Mouse (Mus musculus) ES-Bruce4 (cell line): Measurements from ENCODE around the gene Dlat. TPM values are rescaled to one million over a fixed set of nuclear protein-coding genes. Genes with fewer than 3 reads are reported as not detected.

Experiments
- H3K27ac ChIP-seq: 2 replicates; pipeline ENCODE4 v1.5.1; 2012; ENCODE audit warnings: low read length, inconsistent platforms; ENCODE audit not compliant: insufficient read depth
- H3K27me3 ChIP-seq: 2 replicates; pipeline ENCODE4 v1.6.1; 2012; ENCODE audit warnings: mild to moderate bottlenecking, low read length, inconsistent platforms; ENCODE audit not compliant: control insufficient read depth, poor library complexity, insufficient read depth, severe bottlenecking
- H3K36me3 ChIP-seq: 2 replicates; pipeline ENCODE4 v1.6.1; 2012; ENCODE audit warnings: inconsistent platforms, mild to moderate bottlenecking, low read length, moderate library complexity; ENCODE audit not compliant: control insufficient read depth, poor library complexity, insufficient read depth, severe bottlenecking
- H3K4me1 ChIP-seq: one replicate; pipeline ENCODE4 v1.8.1; 2011; ENCODE audit warnings: low read length; ENCODE audit not compliant: control insufficient read depth, insufficient read depth
- H3K4me3 ChIP-seq: 2 replicates; pipeline ENCODE4 v1.5.1; 2011; ENCODE audit warnings: low read depth, mild to moderate bottlenecking, low read length
- H3K9ac ChIP-seq: 2 replicates; pipeline ENCODE4 v1.6.1; 2012; ENCODE audit warnings: low read depth, mild to moderate bottlenecking, inconsistent platforms; ENCODE audit not compliant: poor library complexity, severe bottlenecking
- H3K9me3 ChIP-seq: replicated peaks from 2 replicates; pipeline ENCODE4 v1.6.1; 2012; ENCODE audit warnings: mild to moderate bottlenecking, low read length, inconsistent platforms; ENCODE audit not compliant: control insufficient read depth, poor library complexity, insufficient read depth, severe bottlenecking
- CTCF ChIP-seq: IDR thresholded peaks from one replicate; pipeline ENCODE4 v1.8.1; 2011; ENCODE audit warnings: low read depth, low read length
- EP300 ChIP-seq: IDR thresholded peaks from 2 replicates; pipeline ENCODE4 v1.6.1; 2011; ENCODE audit warnings: low read depth, low read length; ENCODE audit not compliant: insufficient read depth
- POLR2A ChIP-seq: IDR thresholded peaks from one replicate; pipeline ENCODE4 v1.8.1; 2011; ENCODE audit warnings: low read length; ENCODE audit not compliant: insufficient read depth
- polyA plus RNA-seq: library from polyadenylated mRNA; stranded (reverse); fragments of >200 nt; gene quantifications from 2 replicates; pipeline ENCODE4 v1.2.4, GENCODE M21; 2011; ENCODE audit warnings: low read depth; ENCODE audit not compliant: missing spikeins, insufficient read depth, insufficient read length

Dlat gene
- polyA plus RNA-seq, 1 experiment, result 68.3 TPM

DNA sequence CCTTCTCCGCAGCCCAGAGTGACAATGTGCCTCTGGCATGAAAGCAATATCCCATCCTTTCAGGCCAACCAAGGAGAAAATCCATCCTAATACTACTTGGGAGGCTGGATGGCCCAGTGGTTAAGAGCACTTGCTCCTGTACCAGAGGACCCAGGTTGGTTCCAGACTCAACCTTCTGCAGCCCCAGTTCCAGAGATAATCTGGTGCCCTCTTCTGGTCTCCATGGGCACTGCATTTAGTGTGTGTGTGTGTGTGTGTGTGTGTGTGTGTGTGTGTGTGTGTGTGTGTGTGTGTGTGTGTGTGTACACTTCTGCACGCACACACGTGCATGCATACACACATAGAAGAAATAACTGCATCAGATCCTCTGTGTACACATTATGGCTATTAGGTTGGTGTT lies 66.0 kb downstream of the Dlat start:
- H3K27me3 ChIP-seq, result no peaks in the 10 kb centered on the region
- peaks cover 27% of the 10 kb centered on the region for H3K36me3 ChIP-seq
- no peaks in the 10 kb centered on the region for H3K4me1 ChIP-seq
- H3K9me3 ChIP-seq, result no peaks in the 10 kb centered on the region
- no peak overlapping the region for H3K27ac ChIP-seq
- peak; percentile 56 for TF ChIP-seq CTCF
- no peak for TF ChIP-seq POLR2A
- no peak overlapping the region for H3K9ac ChIP-seq
- H3K4me3 ChIP-seq, result no peak overlapping the region

DNA sequence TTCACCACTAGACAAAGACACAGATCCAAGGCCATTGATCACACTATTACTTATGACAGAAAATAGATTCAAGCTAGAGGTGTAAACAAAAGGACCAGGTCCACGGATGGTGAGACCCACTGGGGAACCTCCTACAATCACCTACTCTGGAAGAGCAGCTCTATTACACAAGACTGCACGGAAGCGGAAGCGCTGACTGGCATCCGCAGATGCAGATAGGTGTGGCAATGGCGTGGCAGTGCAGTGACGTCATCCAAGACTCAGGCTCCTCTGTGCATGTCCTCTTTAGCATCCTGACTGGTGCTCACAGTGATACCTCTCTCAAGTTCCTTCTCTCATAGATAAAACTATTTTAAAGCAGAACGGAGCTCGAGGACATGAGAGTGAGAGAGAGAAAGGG lies 66.6 kb downstream of the Dlat start:
- Histone ChIP-seq H3K36me3 (peaks cover 22% of the 10 kb centered on the region), H3K9ac (no peak overlapping the region), H3K4me1 (no peaks in the 10 kb centered on the region)

DNA sequence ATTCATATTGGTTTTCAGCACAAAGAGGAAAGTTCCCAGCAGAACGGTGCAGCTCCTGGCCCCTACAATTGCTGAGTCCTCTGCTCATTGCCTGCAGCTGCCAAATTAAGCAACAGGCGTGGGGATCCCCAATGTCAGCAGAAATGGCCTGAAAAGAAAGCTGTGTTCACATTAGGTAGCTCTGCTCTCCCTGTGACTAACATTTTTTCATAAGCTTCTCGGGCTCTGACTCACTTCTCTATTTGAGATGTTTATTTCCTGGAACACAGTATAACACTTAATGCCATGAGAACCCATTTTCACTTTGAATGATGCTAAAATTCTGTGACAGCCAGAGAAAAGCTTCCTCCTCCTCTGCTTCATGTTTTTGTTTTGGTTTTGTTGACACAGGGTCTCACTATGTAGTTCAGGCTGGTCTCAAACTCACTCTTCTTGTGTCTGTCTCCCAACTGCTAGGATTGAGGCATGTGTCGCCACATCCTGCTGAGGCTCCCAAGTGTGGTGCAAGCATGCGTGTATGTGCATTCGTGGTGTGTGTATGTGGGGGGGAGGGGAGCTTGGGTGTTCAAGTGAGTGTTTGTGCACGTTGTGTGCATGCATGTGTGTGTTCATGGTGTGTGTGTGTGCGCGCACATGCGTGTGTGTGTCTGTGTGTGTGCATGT lies 68.6 kb downstream of the Dlat start:
- Histone ChIP-seq H3K27ac (no peak overlapping the region), H3K9me3 (no peaks in the 10 kb centered on the region), H3K9ac (no peak overlapping the region), H3K4me1 (no peaks in the 10 kb centered on the region), H3K4me3 (no peak overlapping the region), H3K36me3 (peaks cover 5% of the 10 kb centered on the region), H3K27me3 (no peaks in the 10 kb centered on the region)
- TF ChIP-seq EP300 (no peak), CTCF (no peak), POLR2A (no peak)

More for the DNA sequence above, 66.6 kb downstream of the Dlat start:
- Histone ChIP-seq H3K27ac (no peak overlapping the region), H3K4me3 (no peak overlapping the region), H3K27me3 (no peaks in the 10 kb centered on the region), H3K9me3 (no peaks in the 10 kb centered on the region)
- TF ChIP-seq CTCF (no peak), POLR2A (no peak), EP300 (no peak)

DNA sequence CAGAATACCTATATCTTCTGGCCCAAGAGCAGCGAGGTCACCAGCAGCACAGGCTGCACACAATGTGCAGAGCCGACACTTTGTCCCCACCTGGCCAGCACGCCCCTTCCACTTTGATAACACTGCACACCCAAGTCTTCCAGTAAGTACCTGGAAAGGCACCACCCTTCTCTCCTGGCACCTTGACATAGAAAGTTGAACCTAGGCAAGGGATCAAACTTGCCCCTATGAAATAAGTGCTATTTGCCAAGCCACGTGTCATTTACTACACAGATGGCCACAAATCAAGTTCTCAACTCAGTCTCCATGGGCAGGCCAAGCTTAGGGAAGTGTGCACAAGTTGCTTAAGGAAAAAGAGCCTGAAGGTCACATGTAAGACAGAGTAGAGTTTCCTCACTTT lies 72.6 kb downstream of the Dlat start:
- Histone ChIP-seq H3K9me3 (no peaks in the 10 kb centered on the region), H3K27me3 (no peaks in the 10 kb centered on the region), H3K27ac (no peak overlapping the region), H3K9ac (no peak overlapping the region), H3K4me3 (no peak overlapping the region), H3K4me1 (no peaks in the 10 kb centered on the region), H3K36me3 (no peaks in the 10 kb centered on the region)
- TF ChIP-seq CTCF (no peak), POLR2A (no peak), EP300 (no peak)

DNA sequence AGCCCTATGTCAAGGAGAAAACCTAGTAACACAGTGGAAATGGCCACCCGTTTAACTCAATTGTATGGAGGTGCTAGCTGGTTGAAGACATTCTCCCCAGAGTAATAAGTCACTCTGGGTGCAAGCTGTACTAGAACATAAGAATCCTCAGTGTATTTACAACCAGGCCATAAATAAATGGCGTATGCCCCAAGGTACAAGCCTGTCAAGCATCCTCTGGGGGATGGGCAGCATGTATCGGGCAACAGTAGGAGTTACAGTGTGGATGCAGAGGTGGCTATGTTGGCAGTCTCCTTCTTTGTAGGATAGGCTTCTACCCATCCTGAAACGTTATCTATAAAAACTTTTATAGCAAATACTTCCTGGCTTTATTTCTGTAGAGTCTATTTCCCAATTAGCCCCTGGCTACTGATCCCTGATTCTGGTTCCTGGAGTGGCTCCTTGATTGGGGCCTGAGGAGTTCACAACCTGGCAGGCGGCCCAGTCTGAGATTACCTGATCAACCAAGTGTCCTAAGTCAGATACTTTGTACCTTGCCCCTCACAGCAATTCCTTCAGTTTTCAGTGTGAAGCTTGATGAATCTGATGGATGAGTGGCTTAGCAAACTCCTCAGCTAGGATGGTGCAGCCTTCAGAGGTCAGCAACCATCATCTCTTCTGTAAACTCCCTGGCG lies 74.3 kb downstream of the Dlat start:
- Histone ChIP-seq H3K4me1 (no peaks in the 10 kb centered on the region), H3K27me3 (no peaks in the 10 kb centered on the region), H3K36me3 (no peaks in the 10 kb centered on the region), H3K4me3 (no peak overlapping the region), H3K9me3 (no peaks in the 10 kb centered on the region), H3K27ac (no peak overlapping the region), H3K9ac (no peak overlapping the region)
- TF ChIP-seq EP300 (no peak), POLR2A (no peak), CTCF (no peak)

Other genes with a start within 250 kb of the Dlat start
- 22.7 and 30.9 TPM in 2 replicates for gene Plet1, start 165.3 kb downstream of the Dlat start, polyA plus RNA-seq
- 34.3 and 34.4 TPM in 2 replicates for gene Pts, start 131.1 kb downstream of the Dlat start, polyA plus RNA-seq
- 1.2 and 2.1 TPM in 2 replicates for gene Il18, start 105.0 kb downstream of the Dlat start, polyA plus RNA-seq
- gene Bco2, start 104.6 kb downstream of the Dlat start, polyA plus RNA-seq, result not detected in 2 replicates
- not detected in 2 replicates for gene Tex12, start 98.5 kb downstream of the Dlat start, polyA plus RNA-seq
- 145 and 156 TPM in 2 replicates for gene Sdhd, start 56.0 kb downstream of the Dlat start, polyA plus RNA-seq
- gene Timm8b, start 55.9 kb downstream of the Dlat start, polyA plus RNA-seq, result 119 and 145 TPM in 2 replicates
- 5.6 and 7.3 TPM in 2 replicates for gene Pih1d2, start 42.5 kb downstream of the Dlat start, polyA plus RNA-seq
- 40.4 and 46.9 TPM in 2 replicates for gene Nkapd1, start 42.3 kb downstream of the Dlat start, polyA plus RNA-seq
- 10.1 and 11.1 TPM in 2 replicates for gene Dixdc1, start 79.7 kb upstream of the Dlat start, polyA plus RNA-seq
- 23.7 and 31.2 TPM in 2 replicates for gene 2310030G06Rik, start 86.8 kb upstream of the Dlat start, polyA plus RNA-seq
- 125 and 126 TPM in 2 replicates for gene Cryab, start 91.5 kb upstream of the Dlat start, polyA plus RNA-seq
- gene Hspb2, start 92.6 kb upstream of the Dlat start, polyA plus RNA-seq, result 22.3 and 22.7 TPM in 2 replicates
- gene Fdxacb1, start 108.5 kb upstream of the Dlat start, polyA plus RNA-seq, result 8.5 and 9.0 TPM in 2 replicates
- gene Alg9, start 115.2 kb upstream of the Dlat start, polyA plus RNA-seq, result 23.5 and 30.3 TPM in 2 replicates
- gene 1110032A03Rik, start 115.7 kb upstream of the Dlat start, polyA plus RNA-seq, result 12.4 and 13.1 TPM in 2 replicates
- 56.4 and 61.9 TPM in 2 replicates for gene Ppp2r1b, start 185.5 kb upstream of the Dlat start, polyA plus RNA-seq